Mouse (Mus musculus): ENCODE results near the gene Pgk2.
"Not testable (repeated sequence)": the region's sequence is repeated elsewhere in the genome, so short reads cannot be mapped to it uniquely, and the experiment has no call there.

Gene Pgk2

GRCm38 (mm10) chr17:40208540-40208939 is at the start of gene Pgk2:
TSS of gene Pgk2 (minus strand) at chr17:40208640.
- DNase-seq, result no peak

GRCm38 (mm10) chr17:40252487-40252886 is 44.0 kb upstream of the Pgk2 start:
- no peak for DNase-seq

DNA sequence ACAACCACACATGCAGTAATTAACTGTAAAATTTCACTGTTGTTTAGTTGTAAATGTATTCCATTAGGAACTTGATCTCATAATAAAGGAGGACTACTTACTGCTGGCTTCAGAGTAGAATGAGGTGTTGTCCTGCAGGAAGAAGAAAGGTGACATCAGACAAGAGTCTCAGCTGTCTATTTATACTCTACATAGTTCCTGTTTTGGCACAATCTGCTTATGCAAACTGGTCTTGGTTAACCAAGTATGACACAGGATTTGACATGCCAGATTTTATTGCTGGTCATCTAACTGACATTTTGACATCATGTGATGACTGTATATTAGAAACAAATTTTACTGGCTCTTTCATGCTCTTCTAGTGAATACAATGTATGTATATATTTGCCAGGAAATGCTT is 33.7 kb upstream of the Pgk2 start, which contains the start of gene Crisp3:
Crisp3 (minus strand) TSS at position 154 of the 400 bp plus-strand sequence.
- no peak for DNase-seq

GRCm38 (mm10) chr17:40201803-40202202 is 6.6 kb downstream of the Pgk2 start:
- DNase-seq, result not testable (repeated sequence)

DNA sequence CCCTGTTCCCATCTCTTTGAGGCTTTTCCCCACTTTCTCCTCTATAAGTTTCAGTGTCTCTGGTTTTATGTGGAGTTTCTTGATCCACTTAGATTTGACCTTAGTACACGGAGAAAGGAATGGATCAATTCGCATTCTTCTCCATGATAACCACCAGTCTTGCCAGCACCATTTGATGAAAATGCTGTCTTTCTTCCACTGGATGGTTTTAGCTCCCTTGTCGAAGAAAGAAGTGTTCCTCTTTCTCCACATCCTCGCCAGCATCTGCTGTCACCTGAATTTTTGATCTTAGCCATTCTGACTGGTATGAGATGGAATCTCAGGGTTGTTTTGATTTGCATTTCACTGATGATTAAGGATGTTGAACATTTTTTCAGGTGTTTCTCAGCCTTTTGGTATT is 18.2 kb downstream of the Pgk2 start:
- DNase-seq, result not testable (repeated sequence)

DNA sequence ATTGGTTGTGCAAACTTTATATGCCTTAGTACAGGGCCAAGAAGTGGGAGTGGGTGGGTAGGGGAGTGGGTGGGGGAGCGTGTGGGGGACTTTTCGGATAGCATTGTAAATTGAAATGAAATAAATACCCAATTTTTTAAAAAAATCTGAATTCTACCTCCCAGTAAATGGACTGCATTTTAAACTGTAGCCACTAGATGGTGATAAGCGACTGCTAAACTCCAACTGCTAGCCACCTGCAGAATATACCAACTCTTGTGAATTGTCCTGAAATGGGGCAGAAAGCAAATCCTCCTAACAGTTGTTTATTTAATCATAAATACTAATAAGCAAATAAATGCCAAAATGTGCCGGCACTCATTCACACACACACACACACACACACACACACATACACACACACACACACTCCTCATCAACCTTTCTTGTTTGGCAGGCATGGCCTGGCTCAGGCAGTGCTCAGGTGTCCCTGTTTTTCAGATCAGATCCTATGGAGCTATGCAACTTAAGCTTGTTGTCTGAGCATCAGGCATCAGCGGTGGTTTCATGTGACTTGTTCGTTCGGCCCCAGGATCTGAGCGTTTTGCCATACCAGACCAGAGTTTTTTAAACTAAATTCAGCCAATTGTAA is 50.6 kb downstream of the Pgk2 start:
- DNase-seq, result not testable (repeated sequence)
